In genomic region chr7:130278000-130278737, GRCm38 (mm10) we compare ENCODE assay signal across 12 mouse cellular contexts.
DNase-seq lines count a peak whose midpoint lies in the region; ATAC-seq and TF ChIP-seq lines count a peak whose summit lies in the region.
"Had no signal": no experiment of that assay in that cellular context is flagged by ENCODE, and none has a peak within 500 bp of the region (broad histone marks: within the 10 kb centered on the region; RNA-seq: fewer than 3 reads in every experiment).

No protein-coding gene starts in this region.

- peak overlapping the region; percentile 32 for H3K27ac ChIP-seq in heart, embryonic 13.5 days (replicated peaks)
- H3K27ac ChIP-seq in heart, embryonic 11.5 days (ENCODE audit: low read depth, low read length): no peak overlapping the region
- peak overlapping the region; percentile 50 for H3K27ac ChIP-seq in lung, embryonic 16.5 days (ENCODE audit: low read length)
- H3K27ac ChIP-seq in limb, embryonic 10.5 days: peak overlapping the region; percentile 69
- no peak overlapping the region for H3K27ac ChIP-seq in stomach, embryonic 16.5 days (ENCODE audit: low read length)
- H3K27ac ChIP-seq in gastrocnemius, adult 2 months: no peak overlapping the region

- no peak overlapping the region for H3K4me3 ChIP-seq in heart, embryonic 13.5 days
- H3K4me3 ChIP-seq in heart, embryonic 11.5 days (ENCODE audit: low read depth, low read length): no peak overlapping the region
- H3K4me3 ChIP-seq in lung, embryonic 16.5 days (ENCODE audit: low read length): no peak overlapping the region
- H3K4me3 ChIP-seq in limb, embryonic 10.5 days: no peak overlapping the region
- no peak overlapping the region for H3K4me3 ChIP-seq in stomach, embryonic 16.5 days (replicated peaks; ENCODE audit: low read length)
- H3K4me3 ChIP-seq in gastrocnemius, adult 2 months: no peak overlapping the region

- peaks cover 11% of the 10 kb centered on the region; the same call in 1 of the 2 replicates for H3K27me3 ChIP-seq in heart, embryonic 13.5 days (replicated peaks)
- H3K27me3 ChIP-seq in heart, embryonic 11.5 days (ENCODE audit: control insufficient read depth, insufficient read depth, low read length): no peaks in the 10 kb centered on the region
- H3K27me3 ChIP-seq in lung, embryonic 16.5 days (ENCODE audit: control insufficient read depth, insufficient read depth, low read depth, low read length): no peaks in the 10 kb centered on the region
- peaks cover 9% of the 10 kb centered on the region for H3K27me3 ChIP-seq in limb, embryonic 10.5 days (ENCODE audit: low read depth, poor library complexity, severe bottlenecking)
- no peaks in the 10 kb centered on the region for H3K27me3 ChIP-seq in stomach, embryonic 16.5 days (ENCODE audit: control insufficient read depth, insufficient read depth, low read length)

- no peak for TF ChIP-seq CTCF in gastrocnemius, adult 2 months (IDR thresholded peaks at IDR 0.05)

- no peaks in the 10 kb centered on the region for H3K9me3 ChIP-seq in heart, embryonic 13.5 days
- no peaks in the 10 kb centered on the region for H3K9me3 ChIP-seq in heart, embryonic 11.5 days (replicated peaks; ENCODE audit: control insufficient read depth, low read length)
- H3K9me3 ChIP-seq in lung, embryonic 16.5 days (ENCODE audit: control insufficient read depth, low read length): no peaks in the 10 kb centered on the region
- H3K9me3 ChIP-seq in limb, embryonic 10.5 days (replicated peaks): no peaks in the 10 kb centered on the region
- H3K9me3 ChIP-seq in stomach, embryonic 16.5 days (replicated peaks; ENCODE audit: control insufficient read depth, low read length): no peaks in the 10 kb centered on the region

- WGBS in heart, embryonic 13.5 days: 71% methylated on average over 11 of the region's 11 CpGs
- WGBS in heart, embryonic 11.5 days (ENCODE audit: insufficient replicate concordance): 63% methylated on average over 11 of the region's 11 CpGs
- 37% methylated on average over 11 of the region's 11 CpGs for WGBS in lung, embryonic 16.5 days
- WGBS in limb, embryonic 10.5 days: 53% methylated on average over 11 of the region's 11 CpGs
- 42% methylated on average over 11 of the region's 11 CpGs for WGBS in stomach, embryonic 16.5 days

- ATAC-seq in heart, embryonic 13.5 days (ENCODE audit: extremely low read depth, insufficient number of reproducible peaks, low FRiP score, low TSS enrichment): no peak
- ATAC-seq in heart, embryonic 11.5 days (replicated peaks; ENCODE audit: insufficient number of reproducible peaks, low FRiP score, low TSS enrichment): no peak; the same call in 1 of the 2 replicates
- peak; percentile 9; the same call in 1 of the 2 replicates for ATAC-seq in lung, embryonic 16.5 days (ENCODE audit: low read depth)
- 0 out of 2 replicates have a peak, but pooled peaks have one; percentile 14 for ATAC-seq in stomach, embryonic 16.5 days (ENCODE audit: insufficient read depth, low FRiP score)
- ATAC-seq: forebrain, embryonic 14.5 days had no signal

- 0 out of 2 replicates have a peak, but pooled peaks cover 4% of the 10 kb centered on the region for H3K4me1 ChIP-seq in heart, embryonic 13.5 days
- peaks cover 4% of the 10 kb centered on the region; the same call in 1 of the 2 replicates for H3K4me1 ChIP-seq in heart, embryonic 11.5 days (ENCODE audit: control insufficient read depth, insufficient read depth, low read length)
- peaks cover 12% of the 10 kb centered on the region for H3K4me1 ChIP-seq in lung, embryonic 16.5 days (replicated peaks; ENCODE audit: control insufficient read depth, insufficient read depth, low read length)
- H3K4me1 ChIP-seq in limb, embryonic 10.5 days: peaks cover 29% of the 10 kb centered on the region
- H3K4me1 ChIP-seq in stomach, embryonic 16.5 days (ENCODE audit: control insufficient read depth, insufficient read depth, low read length): peaks cover 19% of the 10 kb centered on the region

- intact Hi-C loops in gastrocnemius, adult 2 months (cut with DNase I): no loop called here
- intact Hi-C loops in left cerebral cortex, postnatal 25 days (cut with DNase I): no loop called here

- H3K36me3 ChIP-seq in heart, embryonic 13.5 days: no peaks in the 10 kb centered on the region
- H3K36me3 ChIP-seq in heart, embryonic 11.5 days (ENCODE audit: control insufficient read depth, insufficient read depth, low read length): no peaks in the 10 kb centered on the region
- H3K36me3 ChIP-seq in lung, embryonic 16.5 days (ENCODE audit: control insufficient read depth, insufficient read depth, low read length): no peaks in the 10 kb centered on the region
- H3K36me3 ChIP-seq in limb, embryonic 10.5 days: no peaks in the 10 kb centered on the region
- no peaks in the 10 kb centered on the region for H3K36me3 ChIP-seq in stomach, embryonic 16.5 days (ENCODE audit: control insufficient read depth, insufficient read depth, low read length)
- H3K36me3 ChIP-seq: G1E had no signal

- no peak overlapping the region for H3K9ac ChIP-seq in heart, embryonic 13.5 days
- H3K9ac ChIP-seq in heart, embryonic 11.5 days (ENCODE audit: low read depth, low read length): no peak overlapping the region
- H3K9ac ChIP-seq in lung, embryonic 16.5 days (ENCODE audit: low read length): no peak overlapping the region
- H3K9ac ChIP-seq in stomach, embryonic 16.5 days (ENCODE audit: low read length): no peak overlapping the region

- DNase-seq in lung, postnatal 25 days (ENCODE audit: low spot score): no peak
- DNase-seq in limb, embryonic 10.5 days (ENCODE audit: low spot score): peak; percentile 57
- DNase-seq in gastrocnemius, adult 2 months: no peak
- no peak for DNase-seq in left cerebral cortex, postnatal 25 days (ENCODE audit: low spot score in 2 of 2)
- DNase-seq: gastrocnemius, postnatal 14 days; left cerebral cortex, postnatal 4 days had no signal

- no peak overlapping the region for H3K4me2 ChIP-seq in heart, embryonic 13.5 days
- no peak overlapping the region for H3K4me2 ChIP-seq in heart, embryonic 11.5 days
- no peak overlapping the region for H3K4me2 ChIP-seq in lung, embryonic 16.5 days (ENCODE audit: low read depth, low read length)
- no peak overlapping the region for H3K4me2 ChIP-seq in stomach, embryonic 16.5 days (ENCODE audit: low read depth, low read length)

Comparison
In these comparisons a context has a peak if more than half of its experiments do, and no peak if none do; other contexts are left out.
1. H3K27ac ChIP-seq: peak in heart, embryonic 13.5 days (single experiment), lung, embryonic 16.5 days (single experiment) and limb, embryonic 10.5 days (single experiment); none in heart, embryonic 11.5 days (single experiment), stomach, embryonic 16.5 days (single experiment) and gastrocnemius, adult 2 months (single experiment).
2. ATAC-seq: peak in lung, embryonic 16.5 days (single experiment) and stomach, embryonic 16.5 days (single experiment); none in heart, embryonic 13.5 days (single experiment) and heart, embryonic 11.5 days (single experiment).